Mouse (Mus musculus) liver, adult (tissue): ENCODE data around the gene Kcnh7.

Experiments
- GATA4 ChIP-seq: IDR thresholded peaks from 2 replicates; pipeline ENCODE4 v1.6.1; 2014; ENCODE audit warnings: mild to moderate bottlenecking, low read length; ENCODE audit not compliant: insufficient replicate concordance

Kcnh7 gene

DNA sequence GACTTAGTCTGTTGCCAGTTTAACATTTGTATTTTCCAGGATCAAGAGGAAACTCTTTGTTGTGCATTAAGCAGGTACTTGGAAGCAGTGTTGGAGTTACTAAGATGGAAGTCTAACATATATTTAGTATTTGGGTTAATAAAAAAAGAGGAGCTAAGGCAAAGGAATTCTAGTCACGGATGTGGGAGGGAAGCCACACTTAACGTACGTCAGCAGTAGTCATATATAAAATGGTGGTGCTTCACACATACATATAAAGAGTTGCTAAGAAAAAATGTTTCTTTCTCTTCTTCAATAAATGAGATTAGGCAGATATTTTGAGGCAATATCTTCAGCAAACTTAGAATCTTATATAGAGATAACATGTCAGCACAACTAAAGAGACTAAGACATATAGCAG lies 144.4 kb downstream of the Kcnh7 start:
- TF ChIP-seq GATA4: no peak

DNA sequence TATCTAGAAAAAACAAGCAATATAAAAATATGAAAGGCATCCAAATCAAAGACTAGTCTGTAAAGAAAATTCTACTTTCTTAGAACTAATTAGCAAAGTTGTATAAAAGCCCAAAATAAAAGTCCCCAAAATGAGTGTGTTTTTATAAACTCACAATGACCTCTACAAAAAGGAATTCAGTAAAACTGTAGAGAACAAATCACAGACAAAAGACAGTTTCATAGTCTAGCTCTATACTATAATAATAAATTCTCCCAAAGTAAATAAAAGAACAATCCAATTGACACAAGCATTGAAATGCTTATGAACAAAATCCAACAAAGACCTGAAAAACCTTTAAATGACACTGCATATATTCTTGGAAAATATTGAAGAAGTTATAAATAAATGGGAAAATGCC lies 169.2 kb downstream of the Kcnh7 start:
- TF ChIP-seq GATA4: no peak

DNA sequence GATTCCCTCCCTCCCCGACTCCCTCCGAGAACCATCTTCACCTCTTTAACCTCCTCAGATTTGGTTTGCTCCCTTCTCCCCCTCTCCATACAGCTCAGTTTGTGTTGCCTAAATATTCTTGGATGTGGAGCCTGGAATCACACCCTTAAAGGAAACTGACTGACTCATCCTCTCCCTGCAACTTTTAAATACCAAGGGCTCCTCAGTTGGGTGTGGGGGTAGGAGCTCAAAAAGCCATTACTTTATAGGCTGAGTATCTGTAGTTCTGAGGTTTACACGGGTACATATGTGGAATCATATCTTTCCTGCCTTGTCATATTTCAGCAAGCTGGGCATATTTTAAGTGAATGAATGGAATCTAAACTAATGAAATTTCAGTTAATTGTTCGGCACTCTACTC lies 174.9 kb downstream of the Kcnh7 start:
- TF ChIP-seq GATA4: no peak

DNA sequence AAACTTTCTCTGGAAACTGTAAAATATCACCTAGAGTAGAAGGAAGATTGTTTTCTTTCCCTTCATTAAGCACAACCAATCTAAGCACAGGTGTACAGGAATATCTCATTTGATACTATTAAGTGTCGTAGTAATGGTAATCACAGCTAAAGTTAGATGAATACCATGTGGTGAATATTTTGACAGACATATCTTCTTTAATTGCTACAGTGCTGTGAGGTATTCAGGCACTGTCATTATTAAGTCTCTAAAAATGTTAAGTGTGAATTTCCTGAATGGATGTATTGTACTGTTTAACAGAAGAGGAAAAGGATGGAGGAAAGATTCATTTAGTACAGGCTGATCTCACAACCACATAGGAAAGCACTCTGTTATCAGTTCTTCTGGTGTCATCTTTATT lies 181.3 kb downstream of the Kcnh7 start:
- TF ChIP-seq GATA4: no peak

DNA sequence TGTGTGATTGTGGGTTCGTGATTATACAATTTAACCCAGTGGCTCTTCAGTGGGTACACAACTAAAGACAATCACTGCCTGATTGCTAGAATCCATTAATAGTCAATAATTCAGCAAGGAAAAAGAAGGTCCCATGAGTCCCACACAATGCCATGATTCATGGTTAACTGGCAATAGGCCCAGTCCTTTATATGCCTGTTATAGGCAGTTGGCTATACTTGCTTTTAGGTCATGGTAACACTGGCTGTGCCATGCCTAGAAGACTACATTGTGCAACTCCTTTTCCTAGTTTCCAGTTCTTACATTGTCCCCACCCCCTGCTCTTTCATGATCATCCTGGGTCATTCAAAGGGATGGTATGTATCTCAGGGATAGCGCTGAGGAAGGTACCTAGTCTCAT lies 186.4 kb downstream of the Kcnh7 start:
- no peak for TF ChIP-seq GATA4

DNA sequence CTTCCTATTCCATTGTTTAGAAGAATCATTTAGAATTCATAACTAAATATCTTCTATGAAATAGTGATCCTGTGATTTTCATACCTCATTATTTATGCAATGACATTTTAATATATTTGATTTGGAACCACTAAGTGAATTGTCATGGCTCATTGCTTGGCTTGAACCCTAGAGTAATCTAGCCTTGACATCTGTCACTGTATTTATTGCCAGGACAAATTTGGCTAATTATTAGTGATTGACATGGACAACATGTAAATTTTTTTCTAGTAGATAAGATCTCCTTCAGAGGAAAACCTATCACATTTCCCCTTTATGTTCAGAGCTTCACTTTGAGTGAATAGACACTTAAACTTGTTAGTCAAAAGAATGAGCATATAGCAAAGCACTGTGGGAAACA lies 195.5 kb downstream of the Kcnh7 start:
- no peak for TF ChIP-seq GATA4

DNA sequence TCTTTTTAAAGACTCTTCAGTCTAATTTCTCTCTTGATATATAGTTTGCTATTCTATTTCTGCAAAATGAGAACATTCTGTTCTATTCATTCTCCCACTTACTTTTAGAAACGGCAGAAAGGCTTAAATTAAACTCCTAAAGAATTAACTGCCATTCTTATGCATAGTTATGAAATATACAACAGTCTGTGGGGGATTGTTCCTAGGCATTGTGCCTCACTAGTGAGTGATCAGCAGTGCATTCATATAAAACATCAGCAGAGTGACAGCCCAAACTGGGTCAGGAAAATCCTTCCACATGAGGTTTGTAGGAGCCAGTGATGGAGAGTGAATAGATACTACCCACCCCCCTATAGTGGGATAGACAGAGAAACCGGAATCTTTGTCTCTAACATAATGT lies 200.2 kb downstream of the Kcnh7 start:
- TF ChIP-seq GATA4: no peak

DNA sequence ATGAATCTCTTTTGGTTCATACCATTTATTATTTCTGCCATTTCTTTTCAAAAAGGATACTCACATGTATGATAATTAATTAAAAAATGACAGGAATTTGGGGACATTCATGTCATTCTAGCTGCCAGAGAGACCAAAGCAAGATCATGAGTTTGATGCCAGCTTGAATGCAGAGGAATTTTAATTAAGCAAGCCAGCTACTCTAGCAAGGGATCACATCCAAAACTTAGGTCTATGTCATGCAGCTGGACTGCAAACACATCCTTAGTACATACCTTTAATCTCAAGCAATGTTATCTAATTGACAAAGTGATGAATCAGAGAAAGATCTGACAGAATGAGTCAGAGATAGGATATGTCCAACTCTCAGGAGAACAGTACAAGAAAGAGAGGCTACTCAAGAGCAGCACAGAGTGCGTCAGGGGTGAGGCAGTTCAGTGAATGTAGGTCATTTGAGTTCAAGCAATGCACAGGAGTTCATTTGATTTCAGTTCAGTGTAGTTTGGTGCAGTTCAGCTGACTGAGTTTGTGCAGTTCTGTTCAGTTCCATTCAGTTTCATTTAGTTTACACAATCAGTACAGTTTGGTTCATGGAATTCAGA lies 248.7 kb downstream of the Kcnh7 start:
- no peak for TF ChIP-seq GATA4

DNA sequence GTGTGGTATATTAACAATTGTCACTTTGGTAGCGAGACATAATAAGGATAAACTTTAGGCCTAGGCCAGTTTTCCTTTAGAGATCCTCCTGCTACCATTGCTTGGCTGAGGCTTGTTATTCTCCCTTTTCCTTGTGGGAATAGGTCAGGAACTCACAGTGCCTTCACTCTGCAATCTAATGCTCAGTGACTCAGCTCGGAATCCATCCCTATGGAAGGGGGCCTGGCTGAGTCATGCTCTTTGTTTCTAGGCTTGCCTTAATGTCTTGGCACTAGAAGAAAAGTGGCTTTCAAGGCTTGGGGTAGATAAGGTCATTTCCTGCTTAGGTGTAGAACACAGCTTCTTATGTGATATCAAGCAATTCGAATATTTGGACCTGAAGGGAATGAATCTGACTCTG lies 255.6 kb downstream of the Kcnh7 start:
- no peak for TF ChIP-seq GATA4

DNA sequence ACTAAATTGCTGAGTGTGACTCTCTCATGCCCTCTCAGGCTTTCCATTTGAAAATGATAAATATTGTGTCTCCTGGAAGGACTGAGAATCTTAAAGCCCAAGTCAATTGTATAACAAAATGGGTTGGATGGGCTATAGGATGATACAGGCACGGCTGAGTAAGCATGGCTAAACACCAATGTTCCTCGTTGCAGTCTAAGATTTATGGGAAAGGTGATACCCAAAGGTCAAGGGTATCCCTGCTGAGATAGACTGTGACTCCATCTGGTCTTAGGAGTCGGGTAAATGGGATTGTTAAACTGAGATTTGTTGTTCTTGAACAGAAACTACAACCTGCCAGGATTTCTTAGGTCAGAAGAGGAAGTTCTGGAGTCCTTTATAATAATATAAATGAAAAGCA lies 256.0 kb downstream of the Kcnh7 start:
- no peak for TF ChIP-seq GATA4

DNA sequence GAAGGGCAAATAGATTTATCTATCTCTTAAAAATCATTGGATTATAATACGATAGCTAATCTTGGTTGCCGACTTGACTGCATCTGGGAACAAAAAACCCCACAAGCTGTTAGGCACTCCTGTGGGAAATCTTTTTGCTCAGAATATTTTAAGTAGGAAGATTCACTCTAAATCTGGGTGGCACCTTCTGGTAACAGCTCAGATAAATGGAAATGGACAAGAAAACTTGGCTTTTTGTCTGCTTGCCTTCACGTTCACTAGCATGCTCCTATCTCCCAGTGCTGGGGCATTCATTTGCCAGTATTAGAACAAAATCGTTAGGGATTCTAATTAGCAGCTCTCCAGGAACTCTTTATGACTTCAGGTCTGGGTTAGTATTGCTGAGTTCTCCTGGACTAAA lies 260.3 kb downstream of the Kcnh7 start:
- TF ChIP-seq GATA4: no peak

DNA sequence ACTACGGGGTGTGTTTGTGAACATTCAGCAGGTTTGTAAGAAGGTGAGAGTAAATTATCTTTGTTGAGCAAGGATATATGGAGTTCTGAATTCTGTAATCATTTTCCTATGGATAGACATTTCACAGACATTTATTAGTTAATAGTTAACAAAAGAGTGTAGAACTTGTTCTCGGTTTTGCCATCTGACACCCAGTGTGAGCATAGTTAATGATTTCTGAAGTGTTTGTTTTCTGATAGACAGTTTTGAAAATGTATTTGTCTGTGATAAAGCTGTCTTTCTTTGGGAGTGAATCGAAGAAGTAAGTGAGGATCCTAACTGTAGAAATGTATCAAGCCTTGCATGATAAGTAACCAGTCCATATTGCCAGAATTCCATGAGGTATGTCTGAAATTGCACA lies 276.4 kb downstream of the Kcnh7 start:
- no peak for TF ChIP-seq GATA4

DNA sequence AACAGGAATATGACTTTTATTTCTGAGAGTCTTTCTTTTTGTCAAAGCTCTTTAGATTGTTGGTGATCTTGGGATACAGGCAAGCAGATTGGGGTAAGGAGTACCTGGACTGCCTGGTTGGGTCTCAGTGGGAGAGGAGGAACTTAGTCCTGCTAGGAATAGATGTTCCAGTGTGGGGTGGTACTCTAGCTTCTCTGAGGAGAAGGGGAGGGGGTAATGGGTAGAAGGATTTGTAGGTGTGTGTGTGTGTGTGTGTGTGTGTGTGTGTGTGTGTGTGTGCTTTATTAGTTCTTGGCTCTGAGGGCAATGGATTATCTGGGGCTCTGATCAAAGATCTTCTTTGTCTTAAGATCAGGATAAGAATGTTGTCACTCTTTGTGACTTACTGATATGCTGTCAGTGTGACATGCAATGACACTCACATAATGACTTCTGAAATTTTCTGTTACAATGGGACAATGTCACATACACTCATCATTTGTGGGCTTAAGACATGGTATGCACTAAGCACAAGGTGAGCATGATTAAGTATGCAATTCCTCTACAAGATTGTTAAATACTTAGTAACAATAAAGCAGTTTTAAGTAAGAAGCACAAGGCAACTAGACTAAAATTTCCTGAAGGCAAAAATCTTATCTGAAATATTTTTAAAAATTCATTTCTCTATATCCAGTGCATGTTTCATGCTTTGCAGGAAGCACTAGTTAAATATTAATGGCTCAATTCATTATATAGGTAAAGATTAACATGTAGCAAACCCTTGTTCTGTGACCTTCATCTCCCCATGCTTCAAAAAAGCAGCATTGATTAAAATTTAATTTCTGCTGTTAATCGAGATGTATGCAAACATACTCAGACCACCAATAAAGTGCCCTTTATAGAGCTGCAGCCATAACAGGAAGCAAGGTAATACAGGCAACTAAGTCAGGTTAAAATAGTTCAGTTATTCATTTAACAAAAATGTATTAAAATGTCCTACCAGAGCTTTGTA lies 281.4 kb downstream of the Kcnh7 start:
- TF ChIP-seq GATA4: no peak

DNA sequence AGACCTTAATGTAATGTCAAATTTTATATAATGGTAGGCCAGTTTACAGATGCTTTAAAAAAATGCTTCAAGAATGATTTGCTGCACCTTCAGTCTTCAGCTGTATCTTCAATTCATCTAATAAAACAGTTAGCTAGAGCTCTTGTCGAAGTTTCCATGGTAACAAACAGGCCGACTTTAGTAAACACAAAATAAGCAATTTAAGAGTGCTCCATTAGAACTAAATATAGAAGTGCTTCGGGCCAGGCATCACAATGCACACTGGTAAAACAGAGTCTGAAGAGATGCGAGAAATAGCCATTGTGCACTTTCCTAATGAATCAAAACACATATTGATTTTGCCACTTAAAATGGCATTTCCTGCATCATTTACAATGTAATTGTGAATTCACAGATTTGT lies 305.3 kb downstream of the Kcnh7 start:
- TF ChIP-seq GATA4: no peak

DNA sequence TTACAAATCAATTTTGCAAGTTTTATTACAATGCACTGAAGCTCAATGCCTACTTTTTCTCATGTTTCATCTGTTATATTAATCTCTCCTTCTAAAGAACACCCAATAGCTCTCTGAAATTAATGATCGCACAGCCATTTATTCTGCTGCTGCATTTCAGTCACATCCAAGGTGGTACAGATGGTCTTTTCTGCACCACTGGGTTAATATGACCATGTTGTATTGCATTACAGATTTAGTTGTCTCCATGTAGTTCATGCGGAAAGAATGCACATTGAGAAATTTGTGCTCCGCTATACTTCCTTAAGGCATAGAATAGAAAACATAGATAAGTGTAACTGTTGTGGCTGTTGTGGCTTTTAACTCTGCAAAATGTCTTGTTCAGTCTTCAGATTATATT lies 328.7 kb downstream of the Kcnh7 start:
- no peak for TF ChIP-seq GATA4

DNA sequence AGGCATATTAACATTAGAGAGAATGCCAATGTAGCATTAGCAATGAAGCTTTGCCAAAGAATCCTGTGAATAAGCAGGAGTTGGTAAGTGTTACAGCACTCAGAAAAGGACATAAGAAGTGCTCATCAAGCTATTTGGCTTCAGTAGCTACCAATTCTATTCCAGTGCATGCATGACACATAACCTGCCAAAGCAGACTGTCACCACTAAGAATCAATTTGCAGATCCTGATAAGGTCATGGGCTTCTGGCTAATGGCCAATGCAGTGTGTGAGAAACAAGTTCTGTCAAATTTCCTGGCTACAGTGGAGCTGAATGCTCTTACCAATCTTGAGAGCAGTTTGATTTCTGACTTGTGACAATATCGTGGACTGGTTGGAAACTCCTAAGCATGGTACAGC lies 341.5 kb downstream of the Kcnh7 start:
- TF ChIP-seq GATA4: no peak
